ENCODE assay signal across 32 mouse cellular contexts in genomic region chr10:35013430-35013829, GRCm38 (mm10).
"Had no signal": no experiment of that assay in that cellular context is flagged by ENCODE, and none has a peak within 500 bp of the region (broad histone marks: within the 10 kb centered on the region; RNA-seq: fewer than 3 reads in every experiment).

No protein-coding gene starts in this region.

- H3K27me3 ChIP-seq: heart, embryonic 12.5 days; heart, embryonic 13.5 days; heart, embryonic 15.5 days; hindbrain, embryonic 12.5 days; hindbrain, embryonic 13.5 days; hindbrain, embryonic 15.5 days; intestine, embryonic 15.5 days had no signal

- H3K36me3 ChIP-seq: heart, embryonic 10.5 days; heart, embryonic 12.5 days; heart, embryonic 13.5 days; heart, embryonic 15.5 days; hindbrain, embryonic 10.5 days; hindbrain, embryonic 12.5 days; hindbrain, embryonic 13.5 days; hindbrain, embryonic 15.5 days; intestine, embryonic 15.5 days had no signal

- H3K4me2 ChIP-seq: heart, embryonic 11.5 days; heart, embryonic 12.5 days; heart, embryonic 13.5 days; heart, embryonic 15.5 days; hindbrain, embryonic 12.5 days; hindbrain, embryonic 13.5 days; hindbrain, embryonic 15.5 days; intestine, embryonic 15.5 days had no signal

- H3K9ac ChIP-seq: heart, embryonic 12.5 days; heart, embryonic 13.5 days; heart, embryonic 15.5 days; hindbrain, embryonic 12.5 days; hindbrain, embryonic 13.5 days; hindbrain, embryonic 15.5 days; intestine, embryonic 15.5 days had no signal

- H3K4me1 ChIP-seq: heart, embryonic 10.5 days; heart, embryonic 12.5 days; heart, embryonic 13.5 days; heart, embryonic 15.5 days; hindbrain, embryonic 10.5 days; hindbrain, embryonic 12.5 days; hindbrain, embryonic 13.5 days; hindbrain, embryonic 15.5 days; intestine, embryonic 15.5 days had no signal

- ATAC-seq: hindbrain, embryonic 16.5 days; inflammation-experienced regulatory T-cells, adult 6 months; intestine, embryonic 15.5 days; intestine, embryonic 16.5 days; intestine, postnatal 0 days had no signal

- H3K27ac ChIP-seq: heart, adult 2 months; heart, embryonic 10.5 days; heart, embryonic 13.5 days; heart, embryonic 15.5 days; hindbrain, embryonic 10.5 days; hindbrain, embryonic 12.5 days; hindbrain, embryonic 13.5 days; hindbrain, embryonic 15.5 days; intestine, embryonic 15.5 days; kidney, postnatal 0 days; layer of hippocampus, adult 2 months; left cerebral cortex, adult 2 months had no signal

- H3K4me3 ChIP-seq: heart, adult 2 months; heart, embryonic 10.5 days; heart, embryonic 12.5 days; heart, embryonic 13.5 days; heart, embryonic 15.5 days; hindbrain, embryonic 10.5 days; hindbrain, embryonic 12.5 days; hindbrain, embryonic 13.5 days; hindbrain, embryonic 15.5 days; intestine, embryonic 15.5 days; layer of hippocampus, adult 2 months; left cerebral cortex, adult 2 months had no signal

- DNase-seq: heart, adult 2 months; heart, postnatal 10 days; heart, postnatal 14 days; heart, postnatal 36 days; heart, postnatal 4 days; kidney, adult 11 months; kidney, adult 18-20 months; kidney, adult 2 months; kidney, adult 8-10 months; kidney, adult 9 months; kidney, postnatal 25 days; kidney, postnatal 36 days; kidney, postnatal 4 days; layer of hippocampus, adult 9-11 months; layer of hippocampus, postnatal 36 days had no signal

- H3K9me3 ChIP-seq: heart, embryonic 10.5 days; heart, embryonic 12.5 days; heart, embryonic 13.5 days; heart, embryonic 15.5 days; hindbrain, embryonic 10.5 days; hindbrain, embryonic 12.5 days; hindbrain, embryonic 13.5 days; hindbrain, embryonic 15.5 days; intestine, embryonic 15.5 days had no signal
